Mouse (Mus musculus) midbrain, embryonic 16.5 days (tissue): ENCODE measurements around the gene Plxna4. TPM values are rescaled to one million over a fixed set of nuclear protein-coding genes. Genes with fewer than 3 reads are reported as not detected.

Source experiments
- ATAC-seq: fragments of 200-750 bp; cut with Nextera tagmentation; 2 replicates; pipeline ENCODE4 v1.8.0; 2017; ENCODE audit warnings: moderate TSS enrichment
- H3K27ac ChIP-seq: fragments of 300-500 bp; sonication (generic); 2 replicates; pipeline ENCODE4 v1.5.1; 2014; ENCODE audit warnings: mild to moderate bottlenecking, low read length, mixed read lengths
- H3K27me3 ChIP-seq: fragments of 300-500 bp; sonication (generic); 2 replicates; pipeline ENCODE4 v1.6.1; 2014; ENCODE audit warnings: low read depth, low read length, mixed read lengths; ENCODE audit not compliant: control insufficient read depth, insufficient read depth
- H3K36me3 ChIP-seq: fragments of 300-500 bp; sonication (generic); 2 replicates; pipeline ENCODE4 v1.6.1; 2014; ENCODE audit warnings: mild to moderate bottlenecking, low read length, moderate library complexity, mixed read lengths; ENCODE audit not compliant: control insufficient read depth, insufficient read depth
- H3K4me1 ChIP-seq: fragments of 300-500 bp; sonication (generic); 2 replicates; pipeline ENCODE4 v1.6.1; 2014; ENCODE audit warnings: mild to moderate bottlenecking, low read length, mixed read lengths; ENCODE audit not compliant: control insufficient read depth, insufficient read depth
- H3K4me2 ChIP-seq: fragments of 300-500 bp; sonication (generic); 2 replicates; pipeline ENCODE4 v1.6.1; 2014; ENCODE audit warnings: mild to moderate bottlenecking, low read length, mixed read lengths
- H3K4me3 ChIP-seq: fragments of 300-500 bp; sonication (generic); 2 replicates; pipeline ENCODE4 v1.5.1; 2014; ENCODE audit warnings: low read depth, mild to moderate bottlenecking, low read length, moderate library complexity, mixed read lengths
- H3K9ac ChIP-seq: fragments of 300-500 bp; sonication (generic); 2 replicates; pipeline ENCODE4 v1.6.1; 2014; ENCODE audit warnings: low read depth, low read length, mixed read lengths
- H3K9me3 ChIP-seq: fragments of 300-500 bp; sonication (generic); replicated peaks from 2 replicates; pipeline ENCODE4 v1.6.1; 2014; ENCODE audit warnings: mild to moderate bottlenecking, low read length, mixed read lengths; ENCODE audit not compliant: control insufficient read depth, poor library complexity, severe bottlenecking
- WGBS: fragments of 180-500 bp; shearing (Covaris S2); extraction: QIAGEN DNeasy Blood & Tissue Kit; methylation state at CpG from one replicate; pipeline ENCODE4 v1.1.7; 2014; 5-methylcytosine and 5-hydroxymethylcytosine counted together
- polyA plus RNA-seq: library from polyadenylated mRNA; unstranded; fragments of >200 nt; fragmentation: Nextera tagmentation; extraction: Ambion mirVana; gene quantifications from 2 replicates; pipeline ENCODE4 v1.2.1, GENCODE M21; 2015

Gene Plxna4
- polyA plus RNA-seq, 1 experiment from 2014 or later: 11.7 TPM

GRCm38 (mm10) chr6:32456641-32457040 lies 131.4 kb downstream of the Plxna4 start:
- Histone ChIP-seq H3K4me2 (no peak overlapping the region), H3K4me1 (no peaks in the 10 kb centered on the region), H3K27ac (no peak overlapping the region), H3K36me3 (no peaks in the 10 kb centered on the region), H3K27me3 (no peaks in the 10 kb centered on the region), H3K9me3 (no peaks in the 10 kb centered on the region), H3K9ac (no peak overlapping the region), H3K4me3 (no peak overlapping the region)
- no peak for ATAC-seq
- WGBS: 65% methylated on average over 3 of the region's 3 CpGs

- no peak for ATAC-seq
- Histone ChIP-seq H3K4me1 (no peaks in the 10 kb centered on the region), H3K4me2 (no peak overlapping the region), H3K27me3 (no peaks in the 10 kb centered on the region), H3K36me3 (no peaks in the 10 kb centered on the region), H3K4me3 (no peak overlapping the region), H3K27ac (no peak overlapping the region), H3K9ac (no peak overlapping the region), H3K9me3 (no peaks in the 10 kb centered on the region)
Measured at GRCm38 (mm10) chr6:32451851-32452250, 136.1 kb downstream of the Plxna4 start.

GRCm38 (mm10) chr6:32449237-32449963 lies 138.6 kb downstream of the Plxna4 start:
- no peaks in the 10 kb centered on the region for H3K36me3 ChIP-seq
- no peak overlapping the region for H3K27ac ChIP-seq
- 85% methylated on average over 8 of the region's 8 CpGs for WGBS
- no peaks in the 10 kb centered on the region for H3K9me3 ChIP-seq
- no peak overlapping the region for H3K4me2 ChIP-seq
- no peak overlapping the region for H3K4me3 ChIP-seq
- H3K9ac ChIP-seq: no peak overlapping the region
- no peaks in the 10 kb centered on the region for H3K27me3 ChIP-seq
- ATAC-seq: no peak
- H3K4me1 ChIP-seq: peaks cover 3% of the 10 kb centered on the region

- Histone ChIP-seq H3K4me2 (no peak overlapping the region), H3K4me3 (no peak overlapping the region), H3K36me3 (no peaks in the 10 kb centered on the region), H3K27me3 (no peaks in the 10 kb centered on the region), H3K4me1 (peaks cover 6% of the 10 kb centered on the region), H3K9me3 (no peaks in the 10 kb centered on the region), H3K9ac (no peak overlapping the region), H3K27ac (no peak overlapping the region)
- no peak for ATAC-seq
- 86% methylated on average over 3 of the region's 3 CpGs for WGBS
Measured at GRCm38 (mm10) chr6:32448787-32449186, 139.2 kb downstream of the Plxna4 start.

GRCm38 (mm10) chr6:32446276-32446675 lies 141.7 kb downstream of the Plxna4 start:
- H3K4me2 ChIP-seq: no peak overlapping the region
- no peaks in the 10 kb centered on the region for H3K27me3 ChIP-seq
- peaks cover 6% of the 10 kb centered on the region for H3K4me1 ChIP-seq
- no peak overlapping the region for H3K4me3 ChIP-seq
- no peak for ATAC-seq
- no peaks in the 10 kb centered on the region for H3K9me3 ChIP-seq
- 80% methylated on average over 4 of the region's 4 CpGs for WGBS
- H3K9ac ChIP-seq: no peak overlapping the region
- H3K36me3 ChIP-seq: no peaks in the 10 kb centered on the region
- H3K27ac ChIP-seq: no peak overlapping the region

GRCm38 (mm10) chr6:32445246-32445645 lies 142.7 kb downstream of the Plxna4 start:
- WGBS: 76% methylated on average over 2 of the region's 2 CpGs
- no peak for ATAC-seq
- no peak overlapping the region for H3K9ac ChIP-seq
- H3K4me1 ChIP-seq: peaks cover 6% of the 10 kb centered on the region
- no peaks in the 10 kb centered on the region for H3K9me3 ChIP-seq
- no peak overlapping the region for H3K4me2 ChIP-seq
- H3K4me3 ChIP-seq: no peak overlapping the region
- no peaks in the 10 kb centered on the region for H3K36me3 ChIP-seq
- H3K27ac ChIP-seq: no peak overlapping the region
- H3K27me3 ChIP-seq: no peaks in the 10 kb centered on the region

GRCm38 (mm10) chr6:32444393-32444792 lies 143.6 kb downstream of the Plxna4 start:
- Histone ChIP-seq H3K4me1 (peaks cover 6% of the 10 kb centered on the region), H3K4me2 (no peak overlapping the region), H3K27ac (no peak overlapping the region), H3K9me3 (no peaks in the 10 kb centered on the region), H3K36me3 (no peaks in the 10 kb centered on the region), H3K4me3 (no peak overlapping the region), H3K27me3 (no peaks in the 10 kb centered on the region), H3K9ac (no peak overlapping the region)
- WGBS: 54% methylated on average over 2 of the region's 2 CpGs
- ATAC-seq: peak; percentile 80

- peaks cover 6% of the 10 kb centered on the region for H3K4me1 ChIP-seq
- H3K27ac ChIP-seq: no peak overlapping the region
- H3K4me2 ChIP-seq: no peak overlapping the region
- H3K27me3 ChIP-seq: no peaks in the 10 kb centered on the region
- no peak overlapping the region for H3K9ac ChIP-seq
- no peak for ATAC-seq
- no peaks in the 10 kb centered on the region for H3K9me3 ChIP-seq
- H3K4me3 ChIP-seq: no peak overlapping the region
- WGBS: 88% methylated on average over 1 of the region's 1 CpGs
- no peaks in the 10 kb centered on the region for H3K36me3 ChIP-seq
Measured at GRCm38 (mm10) chr6:32443679-32444078, 144.3 kb downstream of the Plxna4 start.

- H3K4me2 ChIP-seq: no peak overlapping the region
- H3K9me3 ChIP-seq: no peaks in the 10 kb centered on the region
- no peak for ATAC-seq
- 67% methylated on average over 2 of the region's 2 CpGs for WGBS
- H3K4me1 ChIP-seq: peaks cover 3% of the 10 kb centered on the region
- H3K27me3 ChIP-seq: no peaks in the 10 kb centered on the region
- no peak overlapping the region for H3K27ac ChIP-seq
- H3K36me3 ChIP-seq: no peaks in the 10 kb centered on the region
- no peak overlapping the region for H3K9ac ChIP-seq
- H3K4me3 ChIP-seq: no peak overlapping the region
Measured at GRCm38 (mm10) chr6:32439434-32439833, 148.6 kb downstream of the Plxna4 start.
